Mouse (Mus musculus): ENCODE results near the gene Spty2d1.
A peak's percentile ranks its signal among the peaks of the same experiment; 100 is the strongest.
"Not testable (repeated sequence)": the region's sequence is repeated elsewhere in the genome, so short reads cannot be mapped to it uniquely, and the experiment has no call there.

The Spty2d1 gene

DNA sequence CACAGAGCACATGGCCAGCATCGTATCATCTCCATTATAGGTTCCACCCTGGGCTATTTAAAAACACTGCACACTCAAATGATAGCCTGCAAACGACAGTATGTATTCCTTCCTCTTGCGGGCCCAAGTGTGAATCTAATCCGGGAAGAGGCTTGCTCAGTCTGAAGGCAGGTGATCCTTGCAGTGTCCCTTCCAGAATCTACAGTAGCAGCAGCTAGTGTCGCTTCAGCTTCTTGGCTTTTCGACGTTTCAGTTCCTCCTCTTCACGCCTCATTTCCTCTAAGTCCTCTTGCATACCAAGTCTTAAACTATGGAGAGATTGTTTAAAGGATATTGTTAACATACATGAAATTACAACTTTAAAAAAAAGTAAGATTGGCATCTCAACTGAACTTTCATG, 15.1 kb downstream of the Spty2d1 start:
- no peak for DNase-seq (ENCODE audit: extremely low read depth, insufficient read length, low spot score)

DNA sequence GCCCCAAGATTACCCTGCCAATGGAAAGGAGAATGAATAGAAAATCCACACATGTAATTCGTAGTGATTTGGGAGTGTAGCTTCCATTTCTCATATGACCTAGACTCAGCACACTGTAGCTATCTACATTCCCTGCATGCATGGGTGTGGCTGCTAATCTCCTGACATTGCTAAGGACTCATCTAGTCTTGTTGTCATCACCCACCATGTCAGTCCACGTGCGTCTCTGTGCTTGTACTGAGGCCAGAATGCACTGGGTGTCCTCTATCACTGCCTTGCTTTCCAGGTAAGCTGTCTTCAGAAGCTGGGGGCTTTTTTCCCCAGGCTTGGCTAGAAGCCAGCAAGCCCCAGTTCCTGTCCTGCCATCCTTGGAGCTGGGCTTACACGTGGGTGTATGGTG, 18.8 kb downstream of the Spty2d1 start:
- not testable (repeated sequence) for DNase-seq (ENCODE audit: extremely low read depth, insufficient read length, low spot score)

DNA sequence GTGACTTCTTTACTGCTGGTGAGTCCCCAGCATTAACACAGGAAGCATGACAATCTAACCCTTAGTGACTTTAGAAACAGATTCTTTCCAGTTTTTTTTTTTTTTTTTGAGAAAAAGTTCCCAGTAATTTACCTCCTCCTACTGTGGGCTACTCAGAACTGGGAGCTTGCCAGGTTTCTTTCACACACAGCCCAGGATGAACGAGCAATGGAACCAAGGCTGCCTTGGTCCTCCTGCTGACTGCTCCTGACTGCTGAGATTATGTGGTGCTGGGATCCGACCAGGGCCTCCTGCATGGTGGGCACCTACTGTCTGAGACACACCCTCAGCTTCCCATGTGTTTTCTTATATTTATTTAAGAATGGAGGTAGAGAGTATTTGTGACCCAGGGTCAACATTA, 21.1 kb downstream of the Spty2d1 start:
- DNase-seq (ENCODE audit: extremely low read depth, insufficient read length, low spot score), result no peak

DNA sequence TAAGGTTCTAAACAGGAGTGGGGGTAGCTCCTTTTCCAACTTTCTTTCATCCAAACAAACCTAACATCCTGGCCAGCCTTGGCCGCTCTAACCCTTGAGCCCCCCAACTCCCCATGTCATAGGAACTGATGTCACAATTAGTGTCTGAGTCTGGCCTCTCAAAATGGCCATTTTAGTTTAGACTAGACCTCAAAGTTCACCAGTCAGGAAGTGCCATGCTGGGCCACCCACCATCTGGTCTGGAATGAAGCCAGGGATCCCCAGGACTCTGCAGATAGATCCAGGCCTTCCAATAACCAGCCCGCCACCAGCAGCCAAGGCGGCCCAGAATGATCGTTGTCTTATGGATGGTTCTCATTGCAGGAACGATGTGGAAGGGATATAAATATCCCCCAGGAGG, 21.6 kb downstream of the Spty2d1 start:
- no peak for DNase-seq (ENCODE audit: extremely low read depth, insufficient read length, low spot score)

DNA sequence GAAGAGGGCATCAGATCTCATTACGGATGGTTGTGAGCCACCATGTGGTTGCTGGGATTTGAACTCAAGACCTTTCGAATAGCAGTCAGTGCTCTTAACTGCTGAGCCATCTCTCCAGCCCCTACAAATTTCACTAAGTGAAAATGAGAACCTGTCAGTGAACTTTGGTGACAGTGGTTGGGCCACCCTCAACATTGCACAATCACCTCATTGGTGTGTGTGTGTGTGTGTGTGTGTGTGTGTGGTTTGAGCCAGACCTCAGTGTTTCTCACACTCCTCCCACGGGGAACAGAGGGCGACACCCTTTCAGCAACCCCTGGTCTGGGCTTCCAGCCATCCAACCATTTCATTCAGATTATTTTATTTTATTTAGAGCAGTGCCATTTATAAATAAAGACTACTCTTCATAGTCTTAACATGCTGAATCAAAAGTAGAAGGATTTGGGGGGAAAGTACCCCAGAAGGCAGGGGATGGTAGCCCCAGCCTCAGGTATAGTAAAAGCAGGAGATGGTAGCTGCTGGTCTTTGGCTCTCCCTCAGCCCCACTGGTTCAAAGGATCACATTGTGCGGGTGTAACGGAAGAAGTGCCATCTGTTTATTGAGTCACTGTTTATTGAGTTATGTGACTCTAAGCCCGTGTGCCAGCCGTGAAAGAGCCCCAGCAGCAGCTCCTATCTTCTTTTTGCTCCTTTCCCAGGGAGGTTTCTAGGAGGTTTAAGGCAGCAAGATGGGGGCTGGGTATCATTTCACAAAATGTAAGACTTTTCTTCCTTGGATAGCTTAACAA, 22.3 kb downstream of the Spty2d1 start:
- DNase-seq (ENCODE audit: extremely low read depth, insufficient read length, low spot score), result no peak

DNA sequence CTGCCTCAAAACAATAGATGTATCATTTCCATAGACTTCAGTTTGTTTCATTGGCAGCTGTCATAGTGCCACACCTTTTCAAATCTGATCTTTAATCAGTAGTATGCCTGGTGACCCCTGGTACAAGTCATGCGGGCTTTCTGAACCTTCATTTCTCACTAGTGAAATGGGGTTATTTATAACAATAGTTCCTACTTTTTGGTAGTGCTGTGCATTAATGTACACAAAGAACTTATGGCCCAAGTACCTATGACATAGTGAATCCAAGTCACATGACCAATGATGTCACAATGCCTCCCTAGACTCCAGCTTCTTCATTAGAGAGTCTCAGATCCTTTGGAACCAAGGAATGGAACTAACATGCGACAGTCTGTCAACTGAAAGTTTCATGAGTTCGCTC, 24.9 kb downstream of the Spty2d1 start, which contains the start of gene Gm9999:
Gene Gm9999 (plus strand): TSS at position 301 of the 400 bp plus-strand sequence.
- DNase-seq (ENCODE audit: extremely low read depth, insufficient read length, low spot score), result no peak

DNA sequence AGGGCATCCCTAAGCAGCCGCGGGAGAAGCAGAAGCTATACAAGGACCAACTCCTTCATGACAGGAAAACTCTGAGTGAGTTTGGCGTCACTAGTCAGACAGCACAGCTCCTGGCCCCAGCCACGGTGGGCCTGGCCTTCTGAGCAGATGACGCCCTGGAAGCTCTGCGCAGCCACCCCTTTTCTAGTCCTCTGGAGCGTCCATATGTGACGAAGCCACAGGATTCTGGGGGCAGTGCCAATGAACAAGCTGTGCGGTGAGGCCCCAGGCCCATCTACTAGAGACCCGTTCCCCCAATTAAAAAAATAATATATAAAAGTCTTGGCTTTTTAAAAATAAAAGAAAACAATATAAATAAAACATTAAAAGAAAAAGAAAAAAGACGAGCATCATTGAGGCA, 32.8 kb downstream of the Spty2d1 start:
- DNase-seq (ENCODE audit: extremely low read depth, insufficient read length, low spot score), result no peak

DNA sequence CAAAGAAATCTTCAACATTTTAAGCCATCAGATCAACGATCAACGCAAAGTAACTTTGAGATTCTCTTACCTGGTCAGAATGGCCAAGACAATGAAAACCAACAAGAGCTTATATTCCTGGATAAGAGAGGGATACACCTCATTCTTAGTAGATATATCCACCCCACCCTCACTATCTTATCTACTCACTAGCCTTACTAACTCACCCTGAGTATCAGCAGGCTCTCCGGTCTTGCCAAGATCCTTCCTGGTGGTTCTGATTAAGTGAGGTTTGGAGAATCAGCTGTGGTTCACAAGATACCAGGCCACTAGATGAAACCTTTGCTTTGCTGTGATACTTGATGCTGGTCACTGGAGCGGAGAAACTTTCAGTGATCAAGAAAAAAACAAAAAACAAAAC, 33.6 kb downstream of the Spty2d1 start:
- no peak for DNase-seq (ENCODE audit: extremely low read depth, insufficient read length, low spot score)

DNA sequence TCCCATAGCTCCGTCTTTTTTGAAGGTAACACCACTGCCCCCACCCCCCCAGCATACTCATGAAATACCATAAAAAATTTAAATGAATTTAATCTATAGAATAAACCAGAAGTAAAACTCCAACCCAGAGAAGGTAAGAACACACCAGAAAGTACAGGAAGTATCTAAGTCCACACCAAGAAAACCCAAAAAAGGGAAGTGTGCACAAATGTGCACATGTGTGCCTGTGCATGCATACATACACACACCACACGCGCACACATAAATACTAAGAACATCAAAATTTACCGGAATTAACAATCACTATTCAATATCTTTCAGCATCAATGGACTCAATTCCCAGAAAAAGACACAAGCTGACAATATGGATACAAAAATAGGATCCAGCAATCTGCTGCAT, 38.3 kb downstream of the Spty2d1 start:
- DNase-seq (ENCODE audit: extremely low read depth, insufficient read length, low spot score), result no peak

DNA sequence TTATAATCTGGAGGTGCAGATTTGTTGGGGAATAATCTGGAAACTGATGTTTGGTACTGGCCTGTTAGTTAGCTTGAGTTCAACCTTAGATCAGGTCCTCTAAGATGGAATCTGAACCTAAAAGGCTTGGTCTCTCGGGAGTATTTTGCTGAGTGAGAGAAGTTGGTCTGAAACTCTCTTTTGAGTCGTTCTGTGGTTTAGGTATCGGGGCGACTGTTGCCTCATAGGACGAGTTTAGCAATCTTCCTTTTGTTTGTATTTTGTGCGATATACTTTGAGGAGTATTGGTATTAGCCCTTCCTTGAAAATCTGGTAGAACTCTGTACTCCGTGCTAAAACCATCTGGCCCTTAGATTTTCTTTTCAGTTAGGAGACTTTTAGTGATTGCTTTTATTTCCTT, 44.1 kb downstream of the Spty2d1 start:
- DNase-seq (ENCODE audit: extremely low read depth, insufficient read length, low spot score), result no peak

DNA sequence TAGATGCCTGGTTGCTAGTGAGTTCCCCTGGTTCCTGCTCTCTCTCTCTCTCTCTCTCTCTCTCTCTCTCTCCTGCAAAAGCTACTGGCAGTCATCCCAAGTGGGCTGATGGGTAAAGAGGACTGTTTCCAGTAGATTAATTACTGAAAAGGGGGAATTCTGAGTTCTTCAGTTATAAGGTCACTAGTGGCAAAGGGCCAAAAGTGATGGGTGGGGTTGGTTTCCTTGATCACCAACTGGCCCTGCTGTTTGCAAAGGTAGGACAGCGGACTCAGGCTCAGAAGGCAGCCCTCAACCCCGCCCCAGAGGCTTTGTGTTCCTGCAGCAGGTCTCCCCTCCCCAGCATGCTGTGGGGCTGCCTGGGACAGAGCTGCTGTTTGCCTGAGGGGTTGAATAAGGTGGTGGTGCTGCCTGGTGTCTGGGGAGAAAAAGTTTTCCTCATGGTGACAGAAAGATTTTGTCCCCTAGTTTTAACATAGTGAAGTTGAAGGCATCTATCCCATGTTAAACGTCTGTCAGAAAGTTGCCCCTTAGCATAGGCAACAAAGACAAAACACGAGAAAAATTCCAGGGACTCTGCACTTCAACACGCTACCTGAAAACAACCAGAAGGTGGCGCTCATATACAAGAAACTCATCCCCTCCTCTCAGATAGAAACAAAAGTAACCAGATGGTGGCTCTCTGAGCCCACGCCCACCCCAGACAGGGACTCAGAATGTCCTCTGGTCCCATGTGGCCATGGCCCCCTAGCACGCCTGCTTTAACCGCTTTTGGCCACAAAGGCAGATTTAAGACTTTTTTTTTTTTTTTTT, 45.2 kb downstream of the Spty2d1 start:
- DNase-seq (ENCODE audit: extremely low read depth, insufficient read length, low spot score), result peak; percentile 60

DNA sequence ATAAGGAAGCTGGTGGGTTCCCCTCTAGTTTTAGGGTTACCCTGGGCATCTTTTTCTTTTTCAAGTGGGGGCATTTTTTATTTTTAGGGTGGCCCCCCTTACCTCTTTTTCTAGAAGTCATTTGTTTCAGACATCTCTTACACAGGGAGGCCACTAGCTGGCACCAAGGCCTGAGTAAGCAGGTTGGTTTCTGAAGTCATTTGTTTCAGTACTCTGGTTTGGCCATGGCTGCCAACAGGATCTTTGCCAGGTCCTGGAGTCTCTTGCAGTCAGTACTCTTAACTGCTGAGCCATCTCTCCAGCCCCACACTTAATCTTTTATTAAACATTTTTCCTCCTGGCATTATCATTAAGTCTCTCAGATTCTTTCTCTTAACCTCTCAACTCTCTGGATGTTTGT, 46.1 kb downstream of the Spty2d1 start:
- DNase-seq (ENCODE audit: extremely low read depth, insufficient read length, low spot score), result peak; percentile 37

DNA sequence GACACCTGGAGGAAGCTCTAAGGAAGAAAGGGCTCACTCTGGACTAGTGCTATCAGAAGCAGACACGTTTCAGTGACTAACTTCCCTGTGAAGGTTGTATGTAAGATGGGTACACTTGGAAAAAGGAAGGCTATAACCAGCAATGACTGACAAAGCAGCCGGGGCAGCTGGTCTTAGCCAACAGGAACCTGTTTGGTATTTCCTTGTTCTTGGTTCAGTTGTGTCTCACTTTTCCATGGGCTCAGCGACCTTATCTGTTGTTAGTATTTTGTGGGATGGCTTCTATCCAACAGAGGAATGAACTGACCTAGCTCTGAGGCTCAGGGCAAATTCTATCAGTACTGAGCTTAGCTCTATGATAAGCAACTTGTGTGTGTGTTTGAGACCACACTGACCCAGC, 47.2 kb downstream of the Spty2d1 start:
- DNase-seq (ENCODE audit: extremely low read depth, insufficient read length, low spot score), result no peak

DNA sequence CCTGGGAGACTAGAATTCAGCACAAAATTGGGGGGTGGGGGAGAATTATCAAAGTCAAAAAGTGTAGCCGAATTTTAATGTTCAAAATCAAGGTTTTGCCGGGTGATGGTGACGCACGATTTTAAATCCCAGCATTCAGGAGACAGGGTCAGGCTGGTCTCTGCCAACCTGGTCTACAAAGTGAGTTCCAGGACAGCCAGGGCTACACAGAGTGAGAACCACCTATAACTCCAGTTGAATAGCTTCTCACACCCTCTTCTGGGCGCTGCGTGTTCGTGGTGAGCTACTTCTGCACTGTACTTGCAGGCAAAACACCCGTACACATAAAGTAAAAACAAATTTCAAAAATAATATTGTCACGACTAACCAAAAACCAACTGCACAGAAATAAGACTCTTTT, 49.4 kb downstream of the Spty2d1 start:
- DNase-seq (ENCODE audit: extremely low read depth, insufficient read length, low spot score), result no peak

DNA sequence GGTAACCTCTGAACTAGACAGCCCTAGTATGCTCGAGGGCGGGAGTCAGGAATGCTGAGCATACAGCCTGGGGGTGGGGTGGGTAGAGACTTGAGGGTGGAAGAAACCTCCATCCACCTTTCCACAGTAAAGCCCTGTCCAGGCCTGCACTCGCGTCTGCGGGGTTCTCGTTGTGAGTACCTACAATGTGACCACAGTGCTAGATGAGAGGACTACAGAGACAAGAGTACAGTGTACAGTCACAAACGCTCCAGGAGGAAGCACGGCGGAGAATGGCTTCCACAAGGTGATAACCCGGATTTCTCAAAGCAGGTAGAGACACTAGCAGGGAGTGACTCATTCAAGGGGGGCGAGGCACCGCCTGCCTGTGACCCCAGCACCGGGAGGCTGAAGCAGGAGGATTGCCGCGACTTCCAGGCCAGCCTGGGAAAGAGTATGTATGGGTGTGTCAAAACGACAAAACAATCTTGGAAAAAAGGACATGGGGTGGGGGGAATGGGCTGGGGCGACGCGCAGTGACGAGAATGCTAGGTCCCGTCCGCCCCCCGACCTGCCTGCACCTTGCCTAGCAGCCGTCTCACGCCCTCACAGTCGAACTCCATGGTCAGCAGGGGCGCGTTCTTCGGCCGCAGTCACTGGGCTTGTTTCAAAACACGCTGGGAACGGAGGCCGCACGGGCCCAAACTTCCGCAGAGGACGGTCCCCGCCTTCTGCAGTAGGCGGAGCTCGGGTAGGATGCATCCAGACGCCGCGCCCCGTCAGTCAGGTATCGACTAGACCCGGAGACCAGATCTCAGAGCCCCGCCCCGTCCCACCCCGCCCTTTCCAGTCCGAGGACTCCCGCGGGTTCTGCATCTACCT, 50.1 kb downstream of the Spty2d1 start, which contains the start of gene Uevld:
Gene Uevld (minus strand): TSS at position 697 of the 861 bp plus-strand sequence.
- DNase-seq (ENCODE audit: extremely low read depth, insufficient read length, low spot score), result peak; percentile 93

Measured in 3134 (cell line).